Mouse (Mus musculus): Measurements from ENCODE around the gene Apoa2.

Gene Apoa2

GRCm38 (mm10) chr1:171205704-171206493 lies 19.0 kb upstream of the Apoa2 start:
- DNase-seq: no peak

GRCm38 (mm10) chr1:171209409-171209808 lies 15.4 kb upstream of the Apoa2 start:
- DNase-seq: no peak

- peak in 1 of 2 experiments; percentile 36 for DNase-seq
These were observed 12.0 kb upstream of the Apoa2 start for GRCm38 (mm10) chr1:171212854-171213253.

- DNase-seq: no peak
These were observed 10.9 kb upstream of the Apoa2 start, which contains the start of gene Nr1i3 for GRCm38 (mm10) chr1:171213801-171214496. Gene Nr1i3, plus strand, starts transcription at chr1:171213970.

- DNase-seq: no peak
These were observed 8.5 kb upstream of the Apoa2 start for GRCm38 (mm10) chr1:171216241-171216955.

GRCm38 (mm10) chr1:171220871-171221270 lies 4.0 kb upstream of the Apoa2 start:
- DNase-seq: peak; percentile 68 to 87

- no peak for DNase-seq
These were observed 3.3 kb upstream of the Apoa2 start for GRCm38 (mm10) chr1:171221281-171222193.

- DNase-seq: peak; percentile 97 to 100
These were observed 2.4 kb upstream of the Apoa2 start, which contains the start of gene Tomm40l for GRCm38 (mm10) chr1:171222238-171223155. Gene Tomm40l, minus strand, starts transcription at chr1:171222514.

GRCm38 (mm10) chr1:171223168-171223567 lies 1.7 kb upstream of the Apoa2 start:
- DNase-seq: no peak

GRCm38 (mm10) chr1:171223796-171224195 lies 1.1 kb upstream of the Apoa2 start:
- peak; percentile 58 to 61 for DNase-seq

- DNase-seq: no peak
These were observed 1.9 kb downstream of the Apoa2 start for GRCm38 (mm10) chr1:171226780-171227179.

GRCm38 (mm10) chr1:171227879-171228278 lies 3.0 kb downstream of the Apoa2 start:
- DNase-seq: no peak

- no peak for DNase-seq
These were observed 4.9 kb downstream of the Apoa2 start for GRCm38 (mm10) chr1:171229750-171230149.

GRCm38 (mm10) chr1:171230215-171230614 lies 5.4 kb downstream of the Apoa2 start:
- DNase-seq: no peak

- no peak for DNase-seq
These were observed 7.0 kb downstream of the Apoa2 start for GRCm38 (mm10) chr1:171231844-171232243.

GRCm38 (mm10) chr1:171232348-171232747 lies 7.5 kb downstream of the Apoa2 start:
- no peak for DNase-seq

- no peak for DNase-seq
These were observed 8.2 kb downstream of the Apoa2 start for GRCm38 (mm10) chr1:171232800-171233730.

GRCm38 (mm10) chr1:171234126-171234525 lies 9.3 kb downstream of the Apoa2 start, which contains the start of gene Fcer1g:
Gene Fcer1g, minus strand, starts transcription at chr1:171234365.
- no peak for DNase-seq

- no peak for DNase-seq
These were observed 9.7 kb downstream of the Apoa2 start for GRCm38 (mm10) chr1:171234538-171234937.

- DNase-seq: no peak
These were observed 10.9 kb downstream of the Apoa2 start for GRCm38 (mm10) chr1:171235791-171236190.

All from kidney, adult 8-10 months (tissue).